Mouse (Mus musculus): Measurements from ENCODE around the gene Otoa. TPM values are rescaled to one million over a fixed set of nuclear protein-coding genes. Genes with fewer than 3 reads are reported as not detected.

Gene Otoa
- total RNA-seq, 2 experiments from 2014 or later = 0.12 to 0.23 TPM

- no peak for DNase-seq (ENCODE audit: low spot score)
Measured at GRCm38 (mm10) chr7:121081816-121082215, 366 bp downstream of the Otoa start.

DNA sequence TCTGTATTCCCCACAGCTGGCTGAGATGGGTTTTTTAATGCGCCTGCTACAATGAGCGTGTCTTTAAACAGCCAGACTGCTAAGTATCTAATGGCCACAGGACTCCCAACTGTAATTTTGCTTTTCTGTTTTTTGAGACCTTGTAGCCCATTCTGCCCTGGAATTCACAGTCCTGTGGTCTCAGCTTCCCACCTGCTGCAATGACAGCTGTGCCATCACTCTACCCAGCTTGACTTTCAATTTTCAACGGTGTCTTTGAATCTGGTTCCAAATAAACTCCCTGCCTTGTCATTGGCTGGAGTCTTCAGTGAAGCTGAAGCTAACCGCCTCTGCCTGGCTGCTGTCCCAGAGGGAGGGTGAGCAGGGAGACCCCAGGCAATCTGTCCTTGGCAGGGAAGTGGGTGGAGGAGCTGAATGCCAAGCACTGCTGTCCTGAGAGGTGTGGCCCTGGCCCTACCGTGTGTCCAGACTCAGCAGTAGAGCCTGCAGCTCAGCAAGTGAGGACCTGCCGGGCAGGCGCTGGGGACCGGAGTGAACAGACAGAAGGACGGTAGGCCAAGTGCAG is 1.6 kb downstream of the Otoa start:
- no peak for DNase-seq (ENCODE audit: low spot score)

DNA sequence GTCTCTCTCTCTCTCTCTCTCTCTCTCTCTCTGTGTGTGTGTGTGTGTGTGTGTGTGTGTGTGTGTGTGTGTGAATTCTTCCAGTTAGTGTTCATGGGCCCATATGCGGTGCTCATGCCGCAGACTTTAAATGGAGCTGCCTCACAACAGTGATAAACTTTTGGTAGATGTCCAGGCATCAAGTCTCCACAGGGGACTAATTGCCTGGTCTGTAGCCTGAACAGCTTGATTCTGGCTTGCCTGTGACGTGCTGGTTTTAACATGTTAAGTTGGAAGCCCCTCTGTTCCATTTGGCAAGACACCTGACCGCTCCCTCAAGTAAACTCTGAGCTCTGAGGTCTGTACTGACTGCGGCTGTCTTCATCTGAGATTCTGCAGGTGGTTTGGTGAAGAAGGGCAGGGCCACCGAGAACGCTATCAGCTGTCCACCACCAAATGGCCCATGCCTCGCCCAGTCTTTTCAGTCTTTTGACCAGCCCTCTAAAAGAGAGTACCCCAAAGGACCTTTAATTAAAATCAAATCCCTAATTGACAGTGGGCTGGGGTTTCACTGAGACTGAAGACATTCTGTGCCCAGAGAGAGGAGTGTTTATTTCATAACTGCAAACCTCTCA is 3.5 kb downstream of the Otoa start:
- no peak for DNase-seq (ENCODE audit: low spot score)

GRCm38 (mm10) chr7:121085500-121085899 is 4.0 kb downstream of the Otoa start:
- DNase-seq (ENCODE audit: low spot score) = peak; percentile 24

GRCm38 (mm10) chr7:121088745-121089144 is 7.3 kb downstream of the Otoa start:
- no peak for DNase-seq (ENCODE audit: low spot score)

DNA sequence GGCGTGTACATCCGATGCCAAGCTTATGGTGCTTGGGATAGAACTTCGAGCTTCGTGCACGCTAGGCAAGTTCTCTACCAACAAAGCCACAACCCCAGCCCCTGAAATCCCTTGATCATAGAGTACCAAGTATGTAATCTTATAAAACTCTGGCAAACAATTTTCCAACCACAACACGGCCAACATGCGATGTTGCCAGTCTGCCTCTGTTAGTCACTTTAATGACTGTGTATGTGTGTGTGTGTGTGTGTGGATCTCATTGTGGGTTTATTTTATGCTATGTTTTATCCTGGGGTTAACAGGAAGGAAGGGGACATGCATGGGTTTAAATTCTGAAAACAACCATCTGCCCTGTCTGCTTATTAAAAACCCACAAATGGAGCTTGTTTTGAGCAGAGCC is 9.3 kb downstream of the Otoa start:
- no peak for DNase-seq (ENCODE audit: low spot score)

GRCm38 (mm10) chr7:121093026-121093425 is 11.6 kb downstream of the Otoa start:
- DNase-seq (ENCODE audit: low spot score) = no peak

DNA sequence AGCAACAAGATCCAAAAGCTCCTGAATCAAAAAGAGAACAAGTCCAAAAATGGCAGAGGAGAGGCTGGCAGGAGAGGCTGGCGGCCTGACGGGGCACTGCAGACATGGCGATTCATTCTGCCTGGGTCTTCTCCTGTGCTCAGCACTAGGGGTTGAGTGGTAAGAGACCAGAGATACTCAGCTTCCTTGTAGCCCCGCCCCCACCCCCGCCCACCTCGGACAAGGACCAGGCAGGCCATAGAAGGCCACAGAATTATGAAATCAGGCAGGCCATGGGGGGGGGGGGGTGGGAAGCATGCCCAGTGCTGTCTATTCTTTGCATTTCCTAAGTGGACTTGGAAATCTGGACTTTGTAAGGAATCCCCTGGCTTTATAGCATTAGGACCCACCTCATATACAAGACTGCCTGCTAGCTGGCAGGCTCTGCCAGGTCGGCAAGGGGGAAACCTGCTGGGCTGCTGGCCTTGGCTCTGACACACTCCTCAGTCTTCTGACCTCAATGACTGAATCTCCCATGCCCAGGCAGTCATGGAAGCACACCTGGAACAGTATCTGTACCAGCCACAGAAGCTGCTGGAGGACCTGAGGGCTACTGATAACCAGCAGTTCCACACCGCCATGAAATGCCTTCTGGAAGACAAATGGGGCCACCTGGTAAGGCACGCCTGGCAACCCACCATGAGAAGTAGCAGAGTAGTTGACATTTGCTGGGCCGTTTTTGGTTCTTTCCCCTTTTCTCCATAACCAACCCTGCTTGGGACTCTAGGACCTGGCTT is 17.4 kb downstream of the Otoa start:
- DNase-seq (ENCODE audit: low spot score) = no peak

- DNase-seq (ENCODE audit: low spot score) = no peak
Measured at GRCm38 (mm10) chr7:121107851-121108250, 26.4 kb downstream of the Otoa start.

- peak; percentile 7 for DNase-seq (ENCODE audit: low spot score)
Measured at GRCm38 (mm10) chr7:121111321-121111720, 29.9 kb downstream of the Otoa start.

DNA sequence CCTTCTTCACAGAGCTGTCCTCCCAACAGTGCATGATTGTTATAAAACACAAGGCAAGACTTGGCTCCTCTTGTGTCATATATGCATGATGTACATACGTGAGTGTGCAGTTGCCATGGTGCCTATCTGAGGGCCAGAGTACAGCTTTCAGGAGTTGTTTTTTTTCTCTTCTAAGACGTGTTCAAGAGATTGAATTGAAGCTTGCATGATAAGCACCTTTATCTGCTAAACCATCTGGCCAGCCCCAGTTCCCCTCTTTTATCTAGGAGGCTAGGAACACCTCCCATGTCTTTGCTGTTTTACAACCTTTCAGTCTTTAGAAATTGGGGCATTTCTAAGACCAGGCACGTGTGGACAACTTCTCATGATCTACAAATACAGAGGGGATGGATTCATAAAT is 30.3 kb downstream of the Otoa start:
- DNase-seq (ENCODE audit: low spot score) = no peak

DNA sequence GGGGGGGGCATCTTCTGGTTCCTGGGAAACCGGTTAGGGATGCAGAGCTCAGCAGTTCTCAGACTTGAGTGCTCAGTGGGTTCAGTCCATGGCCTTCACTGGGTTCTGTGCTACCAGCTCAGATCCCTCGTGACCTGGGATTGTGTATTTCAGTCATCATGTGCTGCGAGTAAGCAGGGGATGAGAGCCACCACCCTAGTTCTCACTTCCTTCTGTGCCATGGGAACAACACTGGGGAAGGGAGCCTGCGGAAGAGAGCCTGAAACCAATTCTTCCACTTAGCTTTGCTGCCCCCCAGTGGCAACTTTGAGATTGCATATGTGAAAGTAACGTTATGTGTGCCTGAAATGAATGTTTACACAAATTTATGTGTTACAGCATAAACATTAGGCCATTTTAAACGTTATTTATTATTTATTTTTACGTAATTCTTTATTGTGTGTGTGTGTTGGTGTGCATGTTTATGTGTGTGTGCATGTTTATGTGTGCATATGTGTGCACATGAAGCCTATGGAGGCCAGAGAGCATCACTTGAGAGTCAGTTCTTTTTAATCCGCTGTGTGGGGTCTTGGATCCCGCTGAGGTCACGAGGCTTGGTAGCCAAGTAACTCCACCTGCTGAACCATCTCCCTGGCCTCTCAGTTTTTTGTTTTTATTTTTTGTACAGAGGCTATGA is 38.8 kb downstream of the Otoa start:
- peak; percentile 85 for DNase-seq (ENCODE audit: low spot score)

- no peak for DNase-seq (ENCODE audit: low spot score)
Measured at GRCm38 (mm10) chr7:121130837-121131236, 49.4 kb downstream of the Otoa start.

GRCm38 (mm10) chr7:121141274-121141673 is 59.8 kb downstream of the Otoa start:
- DNase-seq (ENCODE audit: low spot score) = no peak

GRCm38 (mm10) chr7:121150662-121151061 is 69.2 kb downstream of the Otoa start:
- DNase-seq (ENCODE audit: low spot score) = no peak

DNA sequence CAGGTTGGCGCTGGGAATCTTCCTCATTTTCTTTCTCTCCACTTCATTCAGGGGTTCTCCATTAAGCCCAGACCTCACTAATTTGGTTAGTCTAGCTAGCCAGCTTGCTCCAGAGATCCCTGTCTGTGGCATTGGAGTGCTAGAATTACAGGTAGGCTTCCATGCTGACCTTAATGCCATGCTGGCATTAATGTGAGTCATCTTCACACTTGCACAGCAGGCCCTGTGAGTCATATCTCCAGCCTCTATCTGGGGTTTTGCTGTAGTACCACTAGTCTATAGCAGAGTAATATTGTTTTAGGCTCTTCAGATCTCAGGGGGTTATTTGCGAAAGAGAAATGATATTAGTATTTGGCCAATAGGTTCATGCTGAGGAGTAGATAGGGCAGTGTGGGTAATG is 70.7 kb downstream of the Otoa start:
- DNase-seq (ENCODE audit: low spot score) = no peak

- DNase-seq (ENCODE audit: low spot score) = no peak
Measured at GRCm38 (mm10) chr7:121165616-121166015, 84.2 kb downstream of the Otoa start.

- no peak for DNase-seq (ENCODE audit: low spot score)
Measured at GRCm38 (mm10) chr7:121171888-121172287, 90.4 kb downstream of the Otoa start.

DNA sequence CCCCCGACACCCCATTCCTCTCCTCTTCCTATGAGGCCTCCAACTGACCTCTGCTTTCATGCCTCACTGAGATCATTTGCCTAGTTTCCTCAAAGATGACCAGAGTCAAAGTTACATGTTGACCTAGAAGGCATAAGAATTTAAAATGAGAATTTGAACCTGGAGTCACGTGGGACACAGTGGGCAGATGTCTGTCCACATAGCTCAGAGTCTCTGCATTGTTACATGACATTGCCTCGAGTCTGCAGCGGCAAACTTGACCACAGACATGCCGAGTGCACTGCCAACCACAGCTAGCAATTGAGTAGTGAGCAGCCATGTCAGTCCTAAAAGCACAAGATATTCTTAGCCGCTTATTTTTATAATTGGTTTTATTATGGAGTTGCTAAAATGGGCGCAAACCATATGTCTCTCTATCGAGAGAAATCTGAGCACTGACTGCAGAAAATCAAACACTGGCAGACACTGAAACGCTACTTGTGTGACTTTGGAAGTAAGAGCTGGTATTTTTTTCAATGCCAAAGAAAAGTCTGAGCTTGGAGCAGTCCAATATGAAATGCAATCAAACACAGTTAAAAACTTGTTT is 105.8 kb downstream of the Otoa start:
- DNase-seq (ENCODE audit: low spot score) = no peak

DNA sequence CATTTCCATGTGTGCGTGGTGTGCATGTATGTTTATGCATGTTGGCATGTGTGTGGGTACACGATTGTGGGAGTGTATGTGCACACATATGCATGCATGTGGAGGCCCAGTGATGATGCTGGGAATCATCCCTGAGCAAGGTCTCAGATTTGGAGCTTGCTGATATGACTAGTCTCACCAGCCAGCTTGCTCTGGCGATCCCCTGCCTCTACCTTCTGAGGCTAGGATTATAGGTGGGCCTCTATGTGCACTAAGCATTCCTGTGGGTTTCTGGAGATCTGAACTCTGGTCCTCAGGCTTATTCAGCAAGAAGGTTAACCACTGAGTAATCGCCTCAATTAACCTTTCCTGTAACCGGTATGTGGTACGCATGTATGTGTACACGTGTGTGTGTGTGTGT is 107.5 kb downstream of the Otoa start:
- no peak for DNase-seq (ENCODE audit: low spot score)

DNA sequence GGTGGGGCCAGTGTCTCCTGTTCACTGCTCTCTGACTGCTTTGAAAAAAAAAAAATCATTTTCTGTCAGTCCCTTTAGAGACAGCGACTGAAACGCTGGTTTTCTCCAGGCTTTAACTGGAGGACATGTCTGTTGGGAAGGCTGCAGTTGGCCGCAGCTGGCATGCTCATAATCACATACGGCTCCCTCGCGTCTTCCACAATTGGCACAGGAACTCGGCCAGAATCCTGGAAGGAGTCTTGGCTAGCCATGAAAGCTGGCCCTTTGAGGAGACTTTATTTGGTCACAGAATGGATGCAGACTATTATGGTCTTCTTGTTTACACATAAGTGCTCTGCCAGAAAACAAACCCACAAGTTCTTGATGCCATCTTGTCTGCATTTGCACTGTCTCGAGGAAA is 117.5 kb downstream of the Otoa start:
- no peak for DNase-seq (ENCODE audit: low spot score)

DNA sequence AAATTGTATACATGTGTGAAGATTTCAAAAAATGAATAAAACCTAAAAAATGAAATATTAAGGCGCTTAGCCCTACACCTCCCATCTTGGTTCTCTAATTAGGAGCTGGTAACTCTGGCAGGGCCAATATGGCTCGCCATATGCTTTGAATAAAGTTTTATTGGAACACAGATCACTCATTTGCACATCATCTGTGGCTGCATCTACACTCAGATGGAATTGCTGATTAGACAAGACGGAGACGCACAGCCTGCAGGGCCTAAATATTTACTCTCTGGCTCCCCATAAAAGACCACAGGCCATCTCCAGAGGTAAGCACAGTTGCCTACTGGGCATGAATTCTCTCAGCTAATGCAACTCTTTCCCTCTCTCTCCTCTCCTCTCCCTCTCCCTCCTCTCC is 130.4 kb downstream of the Otoa start:
- no peak for DNase-seq (ENCODE audit: low spot score)
